Mouse (Mus musculus) cortical plate, adult 2 months (tissue): ENCODE results near the gene Olfr1206. TPM values are rescaled to one million over a fixed set of nuclear protein-coding genes. Genes with fewer than 3 reads are reported as not detected.

Experiments used
- H3K27ac ChIP-seq: fragments of 200-500 bp; 2 replicates; pipeline ENCODE4 v1.5.1; 2012; ENCODE audit warnings: low read length, control low read depth, inconsistent platforms; ENCODE audit not compliant: insufficient read depth
- H3K4me1 ChIP-seq: fragments of 200-500 bp; 2 replicates; pipeline ENCODE4 v1.6.1; 2011; ENCODE audit warnings: low read length; ENCODE audit not compliant: control insufficient read depth, insufficient read depth
- H3K4me3 ChIP-seq: fragments of 200-500 bp; 2 replicates; pipeline ENCODE4 v1.5.1; 2011; ENCODE audit warnings: mild to moderate bottlenecking, low read length, control low read depth; ENCODE audit not compliant: insufficient read depth
- CTCF ChIP-seq: fragments of 200-500 bp; IDR thresholded peaks from 2 replicates; pipeline ENCODE4 v1.5.1; 2011; ENCODE audit warnings: mild to moderate bottlenecking, control low read depth, low read length; ENCODE audit not compliant: insufficient read depth; ENCODE audit errors: extremely low read depth
- POLR2A ChIP-seq: fragments of 200-500 bp; IDR thresholded peaks from 2 replicates; pipeline ENCODE4 v1.6.1; 2011; ENCODE audit warnings: mild to moderate bottlenecking, low read length, control low read depth; ENCODE audit not compliant: insufficient read depth; ENCODE audit errors: extremely low read depth
- polyA plus RNA-seq: library from polyadenylated mRNA; depleted of rRNA; stranded (reverse); fragments of >200 nt; gene quantifications from 2 replicates; pipeline ENCODE4 v1.2.3, GENCODE M21; 2012; rRNA removed

Gene Olfr1206
- not detected in 2 replicates for polyA plus RNA-seq

DNA sequence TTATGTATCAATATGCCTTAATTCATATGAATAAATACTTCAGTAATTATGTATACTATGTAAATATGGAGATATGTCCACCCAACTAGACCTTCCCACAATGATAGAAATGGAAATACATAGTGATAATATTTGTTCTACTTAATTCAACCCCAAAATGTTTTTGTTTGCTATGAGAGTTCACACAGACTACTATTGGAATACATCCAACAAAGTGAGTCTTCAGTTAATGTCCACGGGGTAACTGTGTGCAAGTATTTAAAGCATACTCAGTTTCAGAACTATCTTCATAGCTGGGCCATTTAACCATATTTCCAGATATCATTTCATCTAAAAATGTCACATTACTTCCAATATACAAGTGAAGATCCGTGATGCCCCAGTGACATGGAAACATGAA, at the start of gene Olfr1206:
Olfr1206 (plus strand) TSS at position 301 of the 400 bp plus-strand sequence.
- TF ChIP-seq POLR2A (no peak), CTCF (no peak)

DNA sequence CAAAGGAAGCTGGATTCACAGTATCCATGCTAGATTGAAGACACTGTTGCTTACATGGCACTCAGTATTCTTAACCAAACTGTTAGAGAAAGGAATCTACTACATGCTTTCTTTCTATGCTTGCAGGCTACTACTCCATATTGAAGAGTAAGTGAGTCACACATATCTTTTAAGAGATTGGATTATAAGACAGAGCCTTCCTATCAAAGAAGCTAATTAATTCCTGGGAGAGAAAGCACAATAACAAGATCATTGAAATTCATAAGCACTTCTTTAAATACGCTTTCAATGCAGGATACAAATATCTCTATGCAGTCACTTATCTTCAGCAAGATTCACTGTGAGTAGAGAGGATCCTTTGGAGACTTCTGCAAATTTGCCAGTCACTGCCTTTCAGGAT, 48.8 kb upstream of the Olfr1206 start, which contains the start of gene Olfr1202:
Olfr1202 (plus strand) TSS at position 301 of the 400 bp plus-strand sequence.
- H3K27ac ChIP-seq = no peak within 1 kb of the TSS
- H3K4me3 ChIP-seq = no peak within 1 kb of the TSS
- H3K4me1 ChIP-seq = no peaks in the 10 kb centered on the region
- TF ChIP-seq CTCF = no peak
- no peak for TF ChIP-seq POLR2A

More for the DNA sequence above, at the start of gene Olfr1206:
- H3K4me1 ChIP-seq = no peaks in the 10 kb centered on the region
- no peak within 1 kb of the TSS for H3K4me3 ChIP-seq
- H3K27ac ChIP-seq = no peak within 1 kb of the TSS

DNA sequence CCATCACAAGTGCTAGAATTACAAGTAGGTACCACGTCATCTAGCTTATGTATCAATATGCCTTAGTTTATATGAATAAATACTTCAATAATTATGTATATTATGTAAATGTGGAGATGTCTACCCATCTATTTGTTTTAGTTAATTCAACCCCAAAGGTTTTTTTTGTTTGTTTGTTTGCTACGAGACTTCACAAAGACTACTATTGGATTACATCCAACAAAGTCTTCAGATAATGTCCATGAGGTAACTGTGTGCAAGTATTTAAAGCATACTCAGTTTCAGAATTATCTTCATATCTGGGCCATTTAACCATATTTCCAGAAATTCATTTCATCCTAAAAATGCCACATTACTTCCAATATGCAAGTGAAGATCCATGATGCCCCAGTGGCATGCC, 33.6 kb upstream of the Olfr1206 start, which contains the start of gene Olfr1205:
Olfr1205 (plus strand) TSS at position 301 of the 400 bp plus-strand sequence.
- Histone ChIP-seq H3K27ac (no peak within 1 kb of the TSS), H3K4me3 (no peak within 1 kb of the TSS), H3K4me1 (no peaks in the 10 kb centered on the region)
- no peak for TF ChIP-seq POLR2A
- TF ChIP-seq CTCF = no peak

DNA sequence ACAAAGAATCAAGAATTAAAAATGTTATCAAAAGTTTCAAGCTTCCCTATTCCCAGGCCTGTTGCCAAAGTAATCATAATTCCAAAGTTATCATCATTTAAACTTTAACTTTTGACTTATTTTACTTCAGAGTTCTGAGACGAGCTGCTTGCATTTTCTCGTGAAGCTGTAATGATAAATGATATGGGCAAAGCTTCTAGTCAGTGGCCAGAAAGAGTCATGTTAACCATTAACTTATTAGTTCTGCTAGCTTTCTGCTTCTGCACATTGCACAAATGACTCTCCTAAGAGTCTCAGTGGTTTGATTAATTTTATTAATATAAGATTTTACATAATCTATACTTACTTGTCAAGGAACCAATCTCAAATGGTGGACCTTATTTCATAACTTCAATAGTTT, 24.6 kb upstream of the Olfr1206 start:
- Histone ChIP-seq H3K27ac (no peak overlapping the region), H3K4me3 (no peak overlapping the region), H3K4me1 (no peaks in the 10 kb centered on the region)
- TF ChIP-seq CTCF (no peak), POLR2A (no peak)

DNA sequence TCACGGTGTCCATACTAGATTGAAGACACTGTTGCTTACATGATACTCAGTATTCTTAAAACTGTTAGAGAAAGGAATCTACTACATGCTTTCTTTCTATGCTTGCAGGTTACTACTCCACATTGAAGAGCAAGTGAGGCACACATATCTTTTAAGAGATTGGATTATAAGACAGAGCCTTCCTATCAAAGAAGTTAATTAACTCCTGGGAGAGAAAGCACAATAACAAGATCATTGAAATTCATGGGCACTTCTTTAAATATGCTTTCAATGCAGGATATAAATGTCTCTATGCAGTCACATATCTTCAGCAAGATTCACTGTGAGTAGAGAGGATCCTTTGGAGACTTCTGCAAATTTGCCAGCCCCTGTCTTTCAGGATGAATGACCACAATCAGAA, 14.0 kb upstream of the Olfr1206 start, which contains the start of gene Olfr1204:
Olfr1204 (plus strand) TSS at position 301 of the 400 bp plus-strand sequence.
- no peaks in the 10 kb centered on the region for H3K4me1 ChIP-seq
- H3K4me3 ChIP-seq = no peak within 1 kb of the TSS
- TF ChIP-seq CTCF = no peak
- TF ChIP-seq POLR2A = no peak
- no peak within 1 kb of the TSS for H3K27ac ChIP-seq

DNA sequence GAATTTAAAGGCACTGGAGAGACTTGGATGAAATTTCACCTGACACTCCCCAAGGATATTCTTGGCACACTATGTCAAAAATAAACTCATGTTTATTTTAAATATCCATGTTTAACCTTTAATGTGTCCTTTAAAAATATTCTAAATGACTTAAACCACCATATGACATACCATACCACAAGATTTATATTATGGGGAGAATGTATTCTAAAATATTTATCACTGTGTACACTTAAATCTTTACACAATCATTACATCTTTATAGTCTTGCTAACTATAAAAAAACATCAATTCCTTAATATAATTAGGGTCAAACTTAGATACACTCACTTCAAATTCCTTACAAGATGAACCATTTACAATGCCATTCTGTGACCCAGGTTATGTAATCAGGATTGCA, 39.2 kb downstream of the Olfr1206 start, which contains the start of gene Olfr1208:
Olfr1208 (minus strand) TSS at position 101 of the 400 bp plus-strand sequence.
- TF ChIP-seq POLR2A = no peak
- no peak for TF ChIP-seq CTCF

DNA sequence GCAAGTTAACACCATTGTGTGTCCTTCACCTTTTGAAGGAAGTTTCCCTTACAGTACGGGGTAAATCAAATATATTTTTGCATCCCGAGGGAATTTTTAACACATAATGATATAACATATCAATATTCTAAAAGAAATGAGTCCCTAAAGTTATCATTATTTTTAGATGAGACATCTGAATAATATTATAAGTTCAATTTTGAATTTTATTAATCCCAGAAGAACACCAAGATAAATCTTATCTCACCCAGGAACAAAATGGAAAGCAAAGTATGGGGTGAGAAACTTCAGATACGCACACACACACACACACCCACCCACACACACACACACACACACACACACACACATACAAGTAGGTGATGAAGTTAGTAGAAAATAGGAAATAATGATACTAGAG, 52.0 kb downstream of the Olfr1206 start, which contains the start of gene Olfr1209:
Olfr1209 (minus strand) TSS at position 101 of the 400 bp plus-strand sequence.
- Histone ChIP-seq H3K27ac (no peak within 1 kb of the TSS), H3K4me3 (no peak within 1 kb of the TSS), H3K4me1 (no peaks in the 10 kb centered on the region)
- TF ChIP-seq CTCF = no peak
- no peak for TF ChIP-seq POLR2A

More for the DNA sequence above, 39.2 kb downstream of the Olfr1206 start, which contains the start of gene Olfr1208:
- H3K27ac ChIP-seq = no peak within 1 kb of the TSS
- no peaks in the 10 kb centered on the region for H3K4me1 ChIP-seq
- H3K4me3 ChIP-seq = no peak within 1 kb of the TSS

Other genes with a start within 250 kb of the Olfr1206 start
- not detected in 2 replicates for gene Olfr1191-ps1, start 222.7 kb upstream of the Olfr1206 start, polyA plus RNA-seq
- not detected in 2 replicates for gene Olfr1192-ps1, start 214.7 kb upstream of the Olfr1206 start, polyA plus RNA-seq
- not detected in 2 replicates for gene Olfr1193, start 187.6 kb upstream of the Olfr1206 start, polyA plus RNA-seq
- not detected in 2 replicates for gene Olfr1195, start 174.0 kb upstream of the Olfr1206 start, polyA plus RNA-seq
- not detected in 2 replicates for gene Olfr1196, start 158.6 kb upstream of the Olfr1206 start, polyA plus RNA-seq
- not detected in 2 replicates for gene Olfr1197, start 130.9 kb upstream of the Olfr1206 start, polyA plus RNA-seq
- not detected in 2 replicates for gene Olfr1198, start 111.9 kb upstream of the Olfr1206 start, polyA plus RNA-seq
- gene Olfr1199, start 102.8 kb upstream of the Olfr1206 start, polyA plus RNA-seq = not detected in 2 replicates
- gene Olfr1200, start 92.7 kb upstream of the Olfr1206 start, polyA plus RNA-seq = not detected in 2 replicates
- gene Olfr1201, start 70.2 kb upstream of the Olfr1206 start, polyA plus RNA-seq = not detected in 2 replicates
- gene Olfr1202, start 48.7 kb upstream of the Olfr1206 start, polyA plus RNA-seq = not detected in 2 replicates
- not detected in 2 replicates for gene Olfr1205, start 33.5 kb upstream of the Olfr1206 start, polyA plus RNA-seq
- not detected in 2 replicates for gene Olfr1204, start 13.9 kb upstream of the Olfr1206 start, polyA plus RNA-seq
- not detected in 2 replicates for gene Olfr1208, start 39.1 kb downstream of the Olfr1206 start, polyA plus RNA-seq
- not detected in 2 replicates for gene Olfr1209, start 51.9 kb downstream of the Olfr1206 start, polyA plus RNA-seq
- not detected in 2 replicates for gene Olfr1211, start 74.9 kb downstream of the Olfr1206 start, polyA plus RNA-seq
- gene Olfr1212, start 90.7 kb downstream of the Olfr1206 start, polyA plus RNA-seq = not detected in 2 replicates
- gene Gm13762, start 117.0 kb downstream of the Olfr1206 start, polyA plus RNA-seq = 0.04 TPM in 1 of 2 replicates, not detected in the other
- not detected in 2 replicates for gene Olfr1214, start 129.4 kb downstream of the Olfr1206 start, polyA plus RNA-seq
- gene Olfr1215, start 143.7 kb downstream of the Olfr1206 start, polyA plus RNA-seq = not detected in 2 replicates
- gene Olfr1216, start 155.1 kb downstream of the Olfr1206 start, polyA plus RNA-seq = not detected in 2 replicates
- not detected in 2 replicates for gene Olfr1217, start 168.8 kb downstream of the Olfr1206 start, polyA plus RNA-seq
- not detected in 2 replicates for gene Olfr1218, start 198.0 kb downstream of the Olfr1206 start, polyA plus RNA-seq
- gene Olfr1219, start 220.3 kb downstream of the Olfr1206 start, polyA plus RNA-seq = not detected in 2 replicates
- gene Olfr1220, start 243.6 kb downstream of the Olfr1206 start, polyA plus RNA-seq = not detected in 2 replicates